Mouse (Mus musculus) liver, postnatal 0 days (tissue): Measurements from ENCODE around the gene Spata5.

ENCODE experiments used
- CTCF ChIP-seq: sonication (generic); IDR thresholded peaks from 2 replicates; pipeline ENCODE4 v1.5.1; 2016; ENCODE audit warnings: antibody characterized with exemption, low read depth
- EP300 ChIP-seq: IDR thresholded peaks from 2 replicates; pipeline ENCODE4 v1.6.1; 2016; ENCODE audit warnings: antibody characterized with exemption, low read depth, mild to moderate bottlenecking

- TF ChIP-seq CTCF, result no peak
- no peak for TF ChIP-seq EP300
These were observed 182.7 kb downstream of the Spata5 start for GRCm38 (mm10) chr3:37602356-37602755.
